Mouse (Mus musculus): ENCODE results near the gene Zbtb8os.

DNA sequence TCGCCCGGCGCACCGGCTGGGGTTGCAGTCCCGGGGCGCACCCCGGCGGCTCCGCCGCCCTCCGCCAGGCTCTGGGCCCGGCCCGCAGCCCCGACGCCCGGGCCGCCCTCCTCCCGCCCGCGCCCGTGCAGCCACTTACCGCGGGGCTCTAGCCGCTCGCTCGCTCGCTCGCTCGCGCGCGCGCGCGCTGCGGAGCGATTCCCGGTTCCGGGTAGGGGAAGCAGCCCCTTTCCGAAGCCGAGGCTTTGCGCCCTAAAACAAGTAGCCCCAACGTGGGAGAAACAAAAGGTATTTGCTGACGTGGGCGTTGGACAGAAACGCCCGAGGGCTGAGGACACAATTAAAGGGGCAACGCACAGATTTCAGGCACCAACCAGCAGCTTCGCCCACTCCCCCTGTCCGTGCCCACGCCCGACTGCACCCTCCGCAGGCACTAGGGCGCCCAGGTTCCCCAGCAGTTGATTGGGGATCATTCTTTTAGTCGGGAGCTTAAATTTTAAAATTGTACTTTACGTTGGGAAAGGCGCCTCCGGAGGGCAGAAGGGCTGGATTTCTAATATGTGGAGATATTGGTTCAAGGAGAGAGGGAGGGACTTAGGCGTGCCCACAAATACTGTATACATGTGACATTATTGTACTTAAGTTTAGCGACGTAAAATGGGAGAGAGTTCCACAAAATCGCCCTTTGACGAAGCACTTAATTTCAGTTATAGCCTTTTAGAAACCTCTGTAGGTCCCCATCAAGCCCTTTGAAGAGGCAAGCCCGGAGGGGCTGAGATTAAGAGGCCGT lies 42.3 kb downstream of the Zbtb8os start, which contains the start of gene Zbtb8a:
- TF ChIP-seq CTCF (IDR thresholded peaks at IDR 0.05; ENCODE audit: low read depth, low read length) (no peak), GATA1 (IDR thresholded peaks at IDR 0.05; ENCODE audit: borderline replicate concordance, low read length) (no peak), TAL1 (conservative IDR thresholded peaks at IDR 0.05; ENCODE audit: low read depth, low read length) (no peak), GATA2 (IDR thresholded peaks at IDR 0.05; ENCODE audit: borderline replicate concordance, low read depth, low read length) (no peak), POLR2AphosphoS5 (IDR thresholded peaks at IDR 0.05; ENCODE audit: insufficient replicate concordance, low read depth, low read length) (no peak)

All from G1E (cell line).